Mouse (Mus musculus) neutrophil, adult 5-6 weeks (primary cell): Measurements from ENCODE around the gene Ap5z1. TPM values are rescaled to one million over a fixed set of nuclear protein-coding genes. Genes with fewer than 3 reads are reported as not detected.

Experiments used
- ATAC-seq: fragments of 151-379, 151-347 bp; 2 replicates; pipeline ENCODE4 v1.8.0; 2017; ENCODE audit warnings: mild to moderate bottlenecking, moderate TSS enrichment; ENCODE audit not compliant: insufficient number of reproducible peaks, poor library complexity, low FRiP score, severe bottlenecking; ENCODE audit errors: extremely low read depth
- total RNA-seq: library from RNA; stranded (forward); fragments of 200-1000 nt; gene quantifications from 2 replicates; pipeline ENCODE4 v1.2.3, GENCODE M21; 2017

The Ap5z1 gene
- total RNA-seq, 1 experiment from 2014 or later: 19.8 TPM

GRCm38 (mm10) chr5:142504175-142504574, 40.4 kb downstream of the Ap5z1 start:
- no peak for ATAC-seq

GRCm38 (mm10) chr5:142505695-142506423, 42.1 kb downstream of the Ap5z1 start:
- ATAC-seq: no peak

- ATAC-seq: no peak
Measured at GRCm38 (mm10) chr5:142509141-142510060, 45.7 kb downstream of the Ap5z1 start.

GRCm38 (mm10) chr5:142510061-142510414, 46.3 kb downstream of the Ap5z1 start:
- ATAC-seq: no peak

GRCm38 (mm10) chr5:142512112-142512511, 48.4 kb downstream of the Ap5z1 start:
- ATAC-seq: no peak

- ATAC-seq: no peak
Measured at GRCm38 (mm10) chr5:142518973-142519372, 55.2 kb downstream of the Ap5z1 start.

- no peak for ATAC-seq
Measured at GRCm38 (mm10) chr5:142520360-142520759, 56.6 kb downstream of the Ap5z1 start.

GRCm38 (mm10) chr5:142521195-142521866, 57.6 kb downstream of the Ap5z1 start:
- no peak for ATAC-seq

- ATAC-seq: no peak
Measured at GRCm38 (mm10) chr5:142524711-142525464, 61.1 kb downstream of the Ap5z1 start.

Other genes with a start within 250 kb of the Ap5z1 start
- 29.1 and 30.5 TPM in 2 replicates for gene Foxk1, start 62.4 kb upstream of the Ap5z1 start, total RNA-seq
- 0.12 TPM in 1 of 2 replicates, not detected in the other for gene Papolb, start 66.1 kb downstream of the Ap5z1 start, total RNA-seq
- gene Radil, start 87.2 kb downstream of the Ap5z1 start, total RNA-seq: not detected in 2 replicates
- not detected in 2 replicates for gene Mmd2, start 144.9 kb downstream of the Ap5z1 start, total RNA-seq
- 77.5 and 79.1 TPM in 2 replicates for gene Wipi2, start 163.8 kb downstream of the Ap5z1 start, total RNA-seq
- gene Slc29a4, start 228.6 kb downstream of the Ap5z1 start, total RNA-seq: 0.35 and 1.5 TPM in 2 replicates